Mouse (Mus musculus) T-helper 1 cell (primary cell): ENCODE measurements around the gene Cel.

Source experiments
- in situ Hi-C: fragments of 300-600 bp; cut with MboI, MseI; formaldehyde crosslinking; loops from one replicate; pipeline ENCODE4 v1.15.1; 2025; ENCODE audit warnings: high pct_unique_total_duplicates

Cel gene

DNA sequence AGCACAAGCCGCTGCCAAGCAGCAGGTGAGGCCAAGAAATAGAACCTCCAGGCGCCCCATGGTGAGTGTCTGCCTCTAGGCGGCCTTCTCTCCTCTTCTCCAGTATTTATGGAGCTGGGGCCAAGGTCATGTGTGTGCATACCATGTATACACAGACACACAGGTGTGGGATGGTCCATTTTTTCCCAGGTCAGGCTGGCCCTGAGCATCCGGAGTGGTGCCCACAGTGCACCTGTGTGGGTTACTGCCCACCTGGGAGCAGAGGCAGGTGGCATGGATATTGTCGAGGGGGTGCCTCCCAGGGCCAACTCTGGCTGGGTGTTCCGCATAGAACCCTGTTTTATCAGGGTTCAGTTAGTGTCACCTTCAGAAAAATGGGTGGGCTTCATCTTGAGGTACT is at the start of gene Cel:
Cel (minus strand) TSS at position 101 of the 400 bp plus-strand sequence.
- in situ Hi-C loops: no loop called here

DNA sequence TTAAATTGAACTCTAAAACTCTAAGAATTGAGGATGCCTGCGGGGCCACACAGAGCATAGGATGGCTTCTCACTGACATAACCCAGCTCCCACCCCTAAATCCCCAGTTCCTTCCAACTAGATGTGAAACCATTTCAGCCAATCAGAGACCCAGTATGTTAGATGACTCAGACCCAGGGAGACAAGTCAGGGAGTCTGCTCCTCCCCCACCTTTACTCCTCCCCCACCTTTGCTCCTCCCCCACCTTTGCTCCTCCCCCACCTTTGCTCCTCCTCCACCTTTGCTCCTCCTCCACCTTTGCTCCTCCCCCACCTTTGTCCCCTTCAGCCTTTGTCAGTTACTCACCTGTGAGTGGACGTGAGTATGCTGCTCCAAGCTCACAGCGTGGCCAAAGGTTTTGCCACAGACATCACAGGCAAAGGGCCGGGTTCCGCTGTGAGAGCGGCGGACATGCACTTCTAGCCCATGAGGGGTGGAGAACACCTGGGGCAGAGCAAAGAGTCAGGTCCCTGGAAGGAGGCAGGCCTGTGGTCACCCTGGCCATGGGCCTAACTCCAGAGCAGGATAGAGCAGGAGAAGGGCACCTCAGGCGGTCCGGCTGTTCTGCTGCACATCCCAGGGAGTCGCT is 49.3 kb upstream of the Cel start:
- in situ Hi-C loops: no loop called here

GRCm38 (mm10) chr2:28611407-28611787 is 48.2 kb upstream of the Cel start:
- in situ Hi-C loops: no loop called here

GRCm38 (mm10) chr2:28610716-28611406 is 47.7 kb upstream of the Cel start:
- in situ Hi-C loops: no loop called here

DNA sequence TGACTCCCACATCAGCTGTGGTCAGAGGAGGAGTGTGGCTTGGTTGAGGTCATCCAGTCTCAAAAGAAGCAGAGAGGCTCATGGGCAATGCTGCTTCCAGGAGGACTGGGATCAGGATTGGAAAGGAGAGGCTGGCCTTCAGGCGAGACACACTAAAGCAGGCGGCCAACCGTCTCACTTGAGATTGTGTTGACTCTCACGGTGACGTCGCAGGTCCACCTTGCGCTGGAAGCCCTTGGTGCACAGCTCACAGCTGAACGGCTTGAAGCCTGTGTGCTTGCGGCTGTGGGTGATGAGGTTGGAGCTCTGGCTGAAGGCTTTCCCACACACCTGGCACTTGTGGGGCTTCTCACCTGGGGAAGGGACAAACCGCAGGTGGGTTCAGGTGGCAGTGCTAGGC is 46.6 kb upstream of the Cel start:
- in situ Hi-C loops: no loop called here

DNA sequence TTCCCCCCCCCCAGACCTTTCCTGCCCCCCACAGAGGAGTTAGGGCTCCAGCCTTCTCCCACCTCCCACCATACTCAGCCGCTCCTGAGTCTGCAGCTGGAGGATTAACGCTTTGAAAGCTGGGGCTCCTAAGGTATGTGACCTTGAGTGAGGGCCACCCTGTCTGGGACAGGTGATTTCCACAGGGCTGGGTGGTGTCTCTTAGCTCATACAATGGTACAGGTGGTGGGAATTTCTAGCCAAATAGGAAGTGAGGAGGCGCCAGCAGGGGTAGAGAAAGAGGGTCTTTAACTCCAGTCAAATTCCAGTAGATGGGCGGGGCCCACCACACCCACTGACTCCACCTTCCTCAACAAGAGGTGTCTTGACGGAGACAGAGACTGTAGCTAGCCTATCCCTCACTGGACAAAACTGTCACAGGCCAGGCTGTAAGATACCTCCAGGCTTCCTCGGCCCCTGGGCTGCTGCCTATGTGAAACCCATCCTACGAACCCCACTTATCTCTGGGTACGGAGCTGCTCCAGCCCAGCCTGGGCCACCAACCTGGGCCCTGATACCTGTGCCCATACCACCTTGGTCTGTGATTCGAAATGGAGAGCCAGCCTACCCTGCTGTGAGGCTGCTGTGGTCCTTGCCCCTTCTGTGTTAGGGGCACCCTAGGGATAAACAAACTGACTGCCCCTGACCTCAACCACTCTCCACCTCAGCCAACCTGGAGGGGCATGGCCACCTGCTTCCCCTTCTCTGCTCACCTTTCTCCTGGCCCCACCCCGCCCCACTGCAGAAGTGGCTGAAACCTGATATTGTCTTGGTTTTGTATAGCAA is 44.4 kb upstream of the Cel start:
- in situ Hi-C loops: no loop called here

DNA sequence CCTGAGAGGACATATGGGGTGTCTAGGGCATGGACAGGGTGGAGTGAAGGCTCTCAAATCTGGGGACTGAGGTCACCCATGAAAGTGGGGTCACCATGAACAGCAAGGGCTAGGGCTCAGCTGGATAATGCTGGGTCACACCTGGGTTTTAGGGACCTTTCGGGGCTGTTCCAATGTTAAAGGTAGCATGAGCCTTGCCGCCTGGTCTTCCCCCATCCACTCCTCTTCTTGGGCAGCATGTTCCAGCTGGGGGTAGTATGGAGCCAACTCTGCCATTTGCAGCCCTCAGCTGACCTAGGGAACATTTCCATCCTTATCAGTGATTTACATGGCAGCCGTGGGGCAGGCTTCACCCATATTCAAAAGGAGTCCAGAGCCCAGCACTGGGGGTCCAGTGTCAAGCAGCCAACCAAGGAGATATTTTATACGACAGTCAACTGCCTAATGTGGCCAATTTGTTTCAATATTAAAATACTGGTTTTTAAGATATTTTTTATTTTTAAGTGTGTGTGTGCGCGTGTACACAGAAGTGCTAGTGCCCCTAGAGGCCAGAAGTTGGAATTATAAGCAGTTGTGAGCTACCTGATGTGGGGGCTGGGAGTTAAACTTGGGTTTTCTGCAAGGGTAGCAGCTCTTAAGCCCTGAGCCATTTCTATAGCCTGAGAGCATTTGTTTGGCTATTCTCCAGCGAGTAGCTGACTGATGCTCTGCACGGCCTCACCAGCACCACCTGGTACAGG is 43.6 kb upstream of the Cel start:
- in situ Hi-C loops: no loop called here

GRCm38 (mm10) chr2:28605789-28606541 is 42.8 kb upstream of the Cel start:
- in situ Hi-C loops: no loop called here

- in situ Hi-C loops: no loop called here
Measured at GRCm38 (mm10) chr2:28603542-28603941, 40.3 kb upstream of the Cel start.

GRCm38 (mm10) chr2:28601720-28602590 is 38.8 kb upstream of the Cel start:
- in situ Hi-C loops: no loop called here

DNA sequence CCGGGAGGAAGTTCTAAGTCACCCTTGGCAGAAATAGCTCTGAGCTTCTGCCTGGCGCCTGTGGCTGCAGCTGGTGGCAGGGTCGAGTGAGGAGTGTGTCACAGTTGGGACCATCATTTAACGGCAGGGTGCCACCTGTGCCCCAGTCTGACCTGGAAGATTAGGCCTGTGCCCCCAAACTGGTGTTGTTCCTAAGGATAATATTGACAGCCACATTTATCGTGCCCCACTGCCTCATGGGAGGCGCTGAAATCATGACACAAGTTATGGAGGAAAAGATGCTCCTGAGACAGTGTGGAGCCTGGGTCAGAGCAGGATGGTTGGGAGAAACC is 36.3 kb upstream of the Cel start:
- in situ Hi-C loops: no loop called here

- in situ Hi-C loops: no loop called here
Measured at GRCm38 (mm10) chr2:28598692-28599568, 35.7 kb upstream of the Cel start.

DNA sequence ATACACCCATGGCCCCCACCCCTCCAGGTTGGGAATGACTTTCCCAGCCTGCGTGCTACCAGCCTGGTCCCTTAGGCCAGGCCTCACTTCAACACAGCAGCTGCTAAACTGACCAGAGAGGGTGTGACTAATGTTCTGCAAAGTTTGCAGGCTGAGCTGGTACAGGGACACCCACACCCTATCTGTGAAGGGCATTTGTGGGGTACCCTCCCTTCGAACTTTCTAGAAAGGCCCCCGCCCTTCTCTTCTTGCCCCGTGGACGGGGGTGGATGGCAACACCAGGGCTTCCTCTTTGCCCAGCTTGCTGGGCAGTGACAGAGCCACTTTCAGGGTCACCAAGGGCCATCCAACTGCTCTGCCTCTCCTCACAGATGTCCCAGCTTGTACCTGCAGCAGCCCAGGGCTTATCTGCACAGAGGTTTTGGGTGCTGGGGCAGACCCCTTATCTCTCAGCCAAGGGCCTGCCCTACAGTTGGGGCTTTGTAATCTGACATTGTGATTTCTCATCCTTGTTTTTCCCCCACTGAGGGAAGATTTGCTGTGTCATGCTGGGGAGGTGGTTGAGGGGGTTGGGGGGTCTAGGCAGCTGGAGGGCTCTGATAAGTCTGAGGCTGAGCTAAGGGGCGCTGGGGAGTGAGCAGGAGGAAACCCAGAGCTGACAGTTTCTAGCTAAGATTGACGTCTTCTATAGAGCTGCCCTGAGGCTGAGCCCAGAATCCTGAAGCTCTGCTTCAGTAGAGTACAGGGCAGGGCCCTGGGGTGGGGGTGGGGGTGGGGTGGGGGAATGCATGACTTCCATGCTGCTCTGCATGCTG is 34.7 kb upstream of the Cel start:
- in situ Hi-C loops: no loop called here

GRCm38 (mm10) chr2:28596998-28597397 is 33.8 kb upstream of the Cel start:
- in situ Hi-C loops: no loop called here

- in situ Hi-C loops: no loop called here
Measured at GRCm38 (mm10) chr2:28596021-28596420, 32.8 kb upstream of the Cel start.

- in situ Hi-C loops: loop anchor here (5.0 kb wide), 1 partner anchor 34 kb away; no protein-coding TSS in a partner anchor
Measured at GRCm38 (mm10) chr2:28592809-28593208, 29.6 kb upstream of the Cel start.

DNA sequence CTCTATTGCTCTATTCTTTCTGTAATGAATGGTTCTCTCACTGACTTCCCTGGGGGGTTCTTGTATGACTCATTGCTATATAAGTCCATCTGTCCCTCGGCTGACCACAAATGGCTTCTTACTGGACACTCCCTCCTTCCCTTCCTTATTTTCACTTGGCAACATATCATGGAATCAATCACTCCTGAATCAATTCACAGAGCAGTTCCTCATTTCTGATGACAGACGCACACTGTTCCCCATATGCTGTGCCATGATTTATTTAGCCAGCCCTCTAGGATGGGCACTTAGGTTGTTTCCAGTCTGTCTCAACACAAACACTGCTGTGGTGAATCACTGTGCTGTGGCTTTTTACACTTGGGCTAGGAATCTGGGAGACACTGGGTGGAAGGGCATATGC is 28.3 kb upstream of the Cel start:
- in situ Hi-C loops: loop anchor here (5.0 kb wide), 1 partner anchor 36 kb away; no protein-coding TSS in a partner anchor

DNA sequence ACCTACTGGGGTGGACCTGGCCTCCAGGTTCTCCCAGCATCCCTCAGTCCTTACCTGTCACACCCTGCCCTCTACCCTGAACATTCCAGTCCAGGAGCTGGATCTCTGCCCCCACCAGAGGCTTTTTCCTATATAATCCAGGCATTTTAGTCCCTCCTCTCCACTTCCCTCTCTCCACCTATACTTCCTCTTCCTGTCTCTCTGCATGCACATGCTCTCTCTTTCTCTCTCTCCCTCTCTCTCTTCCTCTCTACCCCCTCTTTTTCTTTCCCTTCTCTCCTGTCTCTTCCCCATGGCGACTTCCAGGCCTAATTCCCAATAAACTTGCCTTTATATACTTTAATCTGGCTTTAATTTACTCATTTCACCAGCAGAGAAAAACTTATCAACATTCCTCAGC is 25.4 kb upstream of the Cel start:
- in situ Hi-C loops: no loop called here
